Mouse (Mus musculus): ENCODE measurements around the gene Mknk1. TPM values are rescaled to one million over a fixed set of nuclear protein-coding genes. Genes with fewer than 3 reads are reported as not detected.
A peak's percentile ranks its signal among the peaks of the same experiment; 100 is the strongest.

The Mknk1 gene
- polyA plus RNA-seq, 1 experiment from 2014 or later: 29.6 TPM

GRCm38 (mm10) chr4:115878828-115879227 lies 39.8 kb downstream of the Mknk1 start:
- Histone ChIP-seq H3K27ac (no peak overlapping the region), H3K36me3 (peaks cover 25% of the 10 kb centered on the region), H3K4me1 (peaks cover 19% of the 10 kb centered on the region), H3K4me3 (no peak overlapping the region), H3K9me3 (replicated peaks) (no peaks in the 10 kb centered on the region), H3K27me3 (ENCODE audit: low read depth, poor library complexity, severe bottlenecking) (peaks cover 35% of the 10 kb centered on the region)
- WGBS: 41% methylated on average over 9 of the region's 9 CpGs
- no peak for DNase-seq (ENCODE audit: low spot score)

- Histone ChIP-seq H3K4me1 (peaks cover 19% of the 10 kb centered on the region), H3K9me3 (replicated peaks) (no peaks in the 10 kb centered on the region), H3K27me3 (ENCODE audit: low read depth, poor library complexity, severe bottlenecking) (peaks cover 36% of the 10 kb centered on the region), H3K27ac (no peak overlapping the region), H3K36me3 (peaks cover 4% of the 10 kb centered on the region), H3K4me3 (no peak overlapping the region)
- 20% methylated on average over 1 of the region's 1 CpGs for WGBS
- DNase-seq (ENCODE audit: low spot score): no peak
Measured at GRCm38 (mm10) chr4:115881183-115881582, 42.2 kb downstream of the Mknk1 start.

- Histone ChIP-seq H3K4me1 (peaks cover 14% of the 10 kb centered on the region), H3K9me3 (replicated peaks) (no peaks in the 10 kb centered on the region), H3K36me3 (no peaks in the 10 kb centered on the region), H3K27ac (no peak overlapping the region), H3K4me3 (no peak overlapping the region), H3K27me3 (ENCODE audit: low read depth, poor library complexity, severe bottlenecking) (peaks cover 31% of the 10 kb centered on the region)
- DNase-seq (ENCODE audit: low spot score): no peak
- 59% methylated on average over 4 of the region's 4 CpGs for WGBS
Measured at GRCm38 (mm10) chr4:115882195-115882594, 43.2 kb downstream of the Mknk1 start.

- Histone ChIP-seq H3K4me3 (no peak within 1 kb of the TSS), H3K4me1 (no peaks in the 10 kb centered on the region), H3K36me3 (no peaks in the 10 kb centered on the region), H3K27me3 (ENCODE audit: low read depth, poor library complexity, severe bottlenecking) (peaks cover 33% of the 10 kb centered on the region), H3K27ac (no peak within 1 kb of the TSS), H3K9me3 (replicated peaks) (no peaks in the 10 kb centered on the region)
- 78% methylated on average over 6 of the region's 6 CpGs for WGBS
- DNase-seq (ENCODE audit: low spot score): no peak
Measured at GRCm38 (mm10) chr4:115884022-115884421, 45.0 kb downstream of the Mknk1 start, which contains the start of gene Kncn. TSS of gene Kncn (plus strand) at chr4:115884400.

- no peak overlapping the region for H3K27ac ChIP-seq
- H3K36me3 ChIP-seq: no peaks in the 10 kb centered on the region
- peaks cover 13% of the 10 kb centered on the region for H3K4me1 ChIP-seq
- no peak for DNase-seq (ENCODE audit: low spot score)
- WGBS: 84% methylated on average over 3 of the region's 3 CpGs
- H3K4me3 ChIP-seq: no peak overlapping the region
- peaks cover 44% of the 10 kb centered on the region for H3K27me3 ChIP-seq (ENCODE audit: low read depth, poor library complexity, severe bottlenecking)
- H3K9me3 ChIP-seq (replicated peaks): no peaks in the 10 kb centered on the region
Measured at GRCm38 (mm10) chr4:115885846-115886245, 46.8 kb downstream of the Mknk1 start.

GRCm38 (mm10) chr4:115886875-115887274 lies 47.9 kb downstream of the Mknk1 start:
- H3K4me3 ChIP-seq: no peak overlapping the region
- peaks cover 54% of the 10 kb centered on the region for H3K27me3 ChIP-seq (ENCODE audit: low read depth, poor library complexity, severe bottlenecking)
- peaks cover 19% of the 10 kb centered on the region for H3K4me1 ChIP-seq
- H3K36me3 ChIP-seq: no peaks in the 10 kb centered on the region
- WGBS: 61% methylated on average over 1 of the region's 1 CpGs
- H3K27ac ChIP-seq: no peak overlapping the region
- no peaks in the 10 kb centered on the region for H3K9me3 ChIP-seq (replicated peaks)
- no peak for DNase-seq (ENCODE audit: low spot score)

- H3K27me3 ChIP-seq (ENCODE audit: low read depth, poor library complexity, severe bottlenecking): peaks cover 79% of the 10 kb centered on the region
- H3K9me3 ChIP-seq (replicated peaks): no peaks in the 10 kb centered on the region
- 8% methylated on average over 6 of the region's 6 CpGs for WGBS
- H3K4me3 ChIP-seq: peak overlapping the region; percentile 51
- 0 out of 2 replicates have a peak overlapping the region, but pooled peaks have one; percentile 46 for H3K27ac ChIP-seq
- peaks cover 19% of the 10 kb centered on the region for H3K4me1 ChIP-seq
- H3K36me3 ChIP-seq: no peaks in the 10 kb centered on the region
- DNase-seq (ENCODE audit: low spot score): no peak
Measured at GRCm38 (mm10) chr4:115890066-115890465, 51.1 kb downstream of the Mknk1 start.

GRCm38 (mm10) chr4:115890553-115890952 lies 51.6 kb downstream of the Mknk1 start, which contains the start of gene 6430628N08Rik:
TSS of gene 6430628N08Rik (plus strand) at chr4:115890665.
- under 1% methylated on average over 31 of the region's 31 CpGs for WGBS
- H3K9me3 ChIP-seq (replicated peaks): no peaks in the 10 kb centered on the region
- H3K27me3 ChIP-seq (ENCODE audit: low read depth, poor library complexity, severe bottlenecking): peaks cover 84% of the 10 kb centered on the region
- H3K4me3 ChIP-seq: peak within 1 kb of the TSS; percentile 51
- H3K27ac ChIP-seq: peak within 1 kb of the TSS; percentile 46; the same call in 1 of the 2 replicates
- H3K36me3 ChIP-seq: no peaks in the 10 kb centered on the region
- DNase-seq (ENCODE audit: low spot score): peak; percentile 58
- peaks cover 19% of the 10 kb centered on the region for H3K4me1 ChIP-seq

GRCm38 (mm10) chr4:115894281-115894680 lies 55.3 kb downstream of the Mknk1 start:
- H3K36me3 ChIP-seq: no peaks in the 10 kb centered on the region
- no peaks in the 10 kb centered on the region for H3K9me3 ChIP-seq (replicated peaks)
- peaks cover 97% of the 10 kb centered on the region for H3K27me3 ChIP-seq (ENCODE audit: low read depth, poor library complexity, severe bottlenecking)
- H3K4me1 ChIP-seq: peaks cover 34% of the 10 kb centered on the region
- 26% methylated on average over 3 of the region's 3 CpGs for WGBS
- H3K4me3 ChIP-seq: no peak overlapping the region
- H3K27ac ChIP-seq: no peak overlapping the region
- DNase-seq (ENCODE audit: low spot score): no peak

GRCm38 (mm10) chr4:115897901-115898631 lies 59.1 kb downstream of the Mknk1 start:
- Histone ChIP-seq H3K27ac (peak overlapping the region; percentile 72), H3K36me3 (no peaks in the 10 kb centered on the region), H3K9me3 (replicated peaks) (no peaks in the 10 kb centered on the region), H3K4me1 (peaks cover 15% of the 10 kb centered on the region), H3K4me3 (peak overlapping the region; percentile 61), H3K27me3 (ENCODE audit: low read depth, poor library complexity, severe bottlenecking) (peaks cover 97% of the 10 kb centered on the region)
- WGBS: under 1% methylated on average over 56 of the region's 56 CpGs
- peak; percentile 71 for DNase-seq (ENCODE audit: low spot score)

- Histone ChIP-seq H3K4me3 (no peak overlapping the region), H3K36me3 (no peaks in the 10 kb centered on the region), H3K4me1 (peaks cover 32% of the 10 kb centered on the region), H3K27me3 (ENCODE audit: low read depth, poor library complexity, severe bottlenecking) (peaks cover 98% of the 10 kb centered on the region), H3K27ac (no peak overlapping the region), H3K9me3 (replicated peaks) (no peaks in the 10 kb centered on the region)
- DNase-seq (ENCODE audit: low spot score): peak; percentile 81
- 19% methylated on average over 5 of the region's 5 CpGs for WGBS
Measured at GRCm38 (mm10) chr4:115902816-115903215, 63.8 kb downstream of the Mknk1 start.

- Histone ChIP-seq H3K4me1 (peaks cover 28% of the 10 kb centered on the region), H3K27me3 (ENCODE audit: low read depth, poor library complexity, severe bottlenecking) (peaks cover 98% of the 10 kb centered on the region), H3K36me3 (no peaks in the 10 kb centered on the region), H3K27ac (no peak overlapping the region), H3K9me3 (replicated peaks) (no peaks in the 10 kb centered on the region), H3K4me3 (no peak overlapping the region)
- no peak for DNase-seq (ENCODE audit: low spot score)
- 4% methylated on average over 12 of the region's 12 CpGs for WGBS
Measured at GRCm38 (mm10) chr4:115904375-115904774, 65.4 kb downstream of the Mknk1 start.

- peaks cover 28% of the 10 kb centered on the region for H3K4me1 ChIP-seq
- 7% methylated on average over 7 of the region's 7 CpGs for WGBS
- H3K9me3 ChIP-seq (replicated peaks): no peaks in the 10 kb centered on the region
- no peak overlapping the region for H3K27ac ChIP-seq
- DNase-seq (ENCODE audit: low spot score): no peak
- H3K27me3 ChIP-seq (ENCODE audit: low read depth, poor library complexity, severe bottlenecking): peaks cover 93% of the 10 kb centered on the region
- no peak overlapping the region for H3K4me3 ChIP-seq
- no peaks in the 10 kb centered on the region for H3K36me3 ChIP-seq
Measured at GRCm38 (mm10) chr4:115905701-115906100, 66.7 kb downstream of the Mknk1 start.

Measured in limb, embryonic 10.5 days (tissue).